Mouse (Mus musculus) hindbrain, embryonic 14.5 days (tissue): ENCODE data around the gene Cbx7. TPM values are rescaled to one million over a fixed set of nuclear protein-coding genes. Genes with fewer than 3 reads are reported as not detected.
A peak's percentile ranks its signal among the peaks of the same experiment; 100 is the strongest.

Experiments
- ATAC-seq: fragments of 200-750 bp; cut with Nextera tagmentation; 2 replicates; pipeline ENCODE4 v1.8.0; 2017; ENCODE audit warnings: moderate number of reproducible peaks, mild to moderate bottlenecking, moderate TSS enrichment, moderate library complexity; ENCODE audit not compliant: low FRiP score
- DNase-seq: peaks from one replicate; pipeline ENCODE4 v3.0.0-alpha.2; 2015; ENCODE audit warnings: low spot score
- H3K27ac ChIP-seq: fragments of 300-500 bp; sonication (generic); 2 replicates; pipeline ENCODE4 v1.5.1; 2014; ENCODE audit warnings: mild to moderate bottlenecking, moderate library complexity
- H3K27me3 ChIP-seq: fragments of 300-500 bp; sonication (generic); 2 replicates; pipeline ENCODE4 v1.6.1; 2014; ENCODE audit warnings: mild to moderate bottlenecking, low read length, mixed read lengths; ENCODE audit not compliant: control insufficient read depth, insufficient read depth
- H3K36me3 ChIP-seq: fragments of 300-500 bp; sonication (generic); replicated peaks from 2 replicates; pipeline ENCODE4 v1.6.1; 2014; ENCODE audit not compliant: control insufficient read depth, insufficient read depth
- H3K4me1 ChIP-seq: fragments of 300-500 bp; sonication (generic); replicated peaks from 2 replicates; pipeline ENCODE4 v1.6.1; 2014; ENCODE audit warnings: antibody characterized with exemption, low read length, mixed read lengths; ENCODE audit not compliant: control insufficient read depth, insufficient read depth
- H3K4me2 ChIP-seq: fragments of 300-500 bp; sonication (generic); replicated peaks from 2 replicates; pipeline ENCODE4 v1.6.1; 2014; ENCODE audit warnings: mild to moderate bottlenecking, moderate library complexity
- H3K4me3 ChIP-seq: fragments of 300-500 bp; sonication (generic); replicated peaks from 2 replicates; pipeline ENCODE4 v1.5.1; 2014; ENCODE audit warnings: mild to moderate bottlenecking, low read length
- H3K9ac ChIP-seq: fragments of 300-500 bp; sonication (generic); 2 replicates; pipeline ENCODE4 v1.6.1; 2014
- H3K9me3 ChIP-seq: fragments of 300-500 bp; sonication (generic); 2 replicates; pipeline ENCODE4 v1.6.1; 2016; ENCODE audit warnings: low read length; ENCODE audit not compliant: control insufficient read depth
- WGBS: fragments of 180-500 bp; shearing (Covaris S2); extraction: QIAGEN DNeasy Blood & Tissue Kit; methylation state at CpG from one replicate; pipeline ENCODE4 v1.1.7; 2014; 5-methylcytosine and 5-hydroxymethylcytosine counted together
- polyA plus RNA-seq: library from polyadenylated mRNA; unstranded; fragments of >200 nt; fragmentation: Nextera tagmentation; extraction: Ambion mirVana; gene quantifications from 2 replicates; pipeline ENCODE4 v1.2.1, GENCODE M21; 2014

Cbx7 gene
- polyA plus RNA-seq, 1 experiment from 2014 or later, result 4.0 TPM

DNA sequence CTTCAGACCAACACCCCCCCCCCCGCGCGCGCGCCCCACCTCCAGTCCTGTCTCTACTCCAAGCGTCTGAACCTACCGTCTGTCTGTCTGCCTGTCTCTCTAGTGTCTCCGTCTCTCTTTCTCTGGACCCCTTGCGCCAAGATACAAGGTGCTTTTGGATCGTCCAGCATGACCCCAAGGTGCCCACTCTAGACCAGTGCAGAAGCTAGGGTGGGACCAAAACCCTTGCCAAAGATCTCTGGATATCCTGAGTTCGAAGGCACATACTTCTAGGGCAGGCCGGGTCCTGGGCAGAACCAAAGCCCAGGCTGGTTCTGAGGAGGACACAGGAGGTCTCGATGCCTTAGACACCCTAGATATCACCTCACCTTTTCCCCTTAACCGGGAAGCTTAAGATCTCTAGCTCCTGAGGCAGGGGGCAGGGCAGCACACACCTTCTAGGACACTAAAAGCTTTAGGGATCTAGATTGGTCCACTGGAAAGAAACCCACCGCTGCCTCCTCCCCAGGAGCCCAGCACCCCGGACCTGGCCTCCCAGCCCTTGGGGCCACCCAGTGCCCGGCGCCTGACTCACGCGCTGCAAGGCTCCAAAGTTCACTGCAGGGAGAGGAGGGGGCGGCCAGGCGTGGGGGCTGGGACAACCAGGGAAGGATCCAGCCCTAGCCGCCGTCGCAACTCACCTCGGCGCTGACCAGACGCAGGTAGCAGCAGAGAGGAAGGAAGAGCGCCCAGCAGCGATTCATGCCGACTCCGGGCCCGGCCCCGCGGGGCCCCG, 42.5 kb upstream of the Cbx7 start:
- peak overlapping the region; percentile 77 for H3K27ac ChIP-seq
- 1% methylated on average over 32 of the region's 36 CpGs for WGBS
- H3K4me1 ChIP-seq, result peaks cover 21% of the 10 kb centered on the region
- H3K4me2 ChIP-seq, result peak overlapping the region; percentile 95
- peak overlapping the region; percentile 81 for H3K4me3 ChIP-seq
- no peak for DNase-seq
- H3K9me3 ChIP-seq, result no peaks in the 10 kb centered on the region
- peaks cover 53% of the 10 kb centered on the region for H3K27me3 ChIP-seq
- no peak for ATAC-seq
- no peaks in the 10 kb centered on the region for H3K36me3 ChIP-seq
- peak overlapping the region; percentile 87 for H3K9ac ChIP-seq

DNA sequence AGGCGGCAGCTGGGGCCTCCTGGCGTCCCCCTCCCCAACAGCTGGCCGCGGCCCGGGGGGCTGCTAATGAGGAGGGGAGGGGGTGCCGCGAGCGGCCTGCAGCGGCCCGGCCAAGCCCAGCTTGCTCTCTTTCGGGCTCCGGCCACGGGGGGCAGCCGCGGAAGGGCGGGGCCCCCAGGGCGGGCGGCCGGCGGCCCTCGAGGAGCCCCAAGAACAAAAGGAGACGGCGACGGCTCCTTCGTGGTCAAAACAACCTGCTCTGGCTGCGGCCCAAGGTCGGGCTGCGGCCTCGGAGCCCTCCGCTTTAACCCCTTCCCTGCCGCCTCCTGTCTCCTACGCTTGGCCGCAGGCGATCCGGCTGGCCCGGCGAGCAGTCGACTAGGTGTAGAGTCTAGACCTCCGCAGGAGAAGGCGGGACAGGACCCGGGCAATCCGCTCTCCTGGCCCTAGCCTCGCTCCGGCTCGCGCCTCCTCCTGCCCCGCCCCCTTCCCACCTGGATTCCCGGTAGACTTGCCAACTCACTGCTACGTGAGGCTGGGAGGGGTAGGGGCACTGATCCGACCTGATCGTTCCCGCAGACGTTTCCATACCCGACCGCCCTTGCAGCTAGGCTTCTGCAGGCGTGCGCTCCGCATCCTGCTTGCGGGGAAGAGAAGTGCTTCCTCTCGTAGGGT, 41.7 kb upstream of the Cbx7 start:
- Histone ChIP-seq H3K27ac (peak overlapping the region; percentile 77), H3K4me2 (peak overlapping the region; percentile 95), H3K4me1 (peaks cover 21% of the 10 kb centered on the region), H3K36me3 (no peaks in the 10 kb centered on the region), H3K9ac (peak overlapping the region; percentile 87), H3K9me3 (no peaks in the 10 kb centered on the region), H3K4me3 (peak overlapping the region; percentile 81), H3K27me3 (peaks cover 53% of the 10 kb centered on the region)
- ATAC-seq (peak; percentile 56), DNase-seq (peak; percentile 62)
- WGBS, result 0% methylated on average over 46 of the region's 60 CpGs

DNA sequence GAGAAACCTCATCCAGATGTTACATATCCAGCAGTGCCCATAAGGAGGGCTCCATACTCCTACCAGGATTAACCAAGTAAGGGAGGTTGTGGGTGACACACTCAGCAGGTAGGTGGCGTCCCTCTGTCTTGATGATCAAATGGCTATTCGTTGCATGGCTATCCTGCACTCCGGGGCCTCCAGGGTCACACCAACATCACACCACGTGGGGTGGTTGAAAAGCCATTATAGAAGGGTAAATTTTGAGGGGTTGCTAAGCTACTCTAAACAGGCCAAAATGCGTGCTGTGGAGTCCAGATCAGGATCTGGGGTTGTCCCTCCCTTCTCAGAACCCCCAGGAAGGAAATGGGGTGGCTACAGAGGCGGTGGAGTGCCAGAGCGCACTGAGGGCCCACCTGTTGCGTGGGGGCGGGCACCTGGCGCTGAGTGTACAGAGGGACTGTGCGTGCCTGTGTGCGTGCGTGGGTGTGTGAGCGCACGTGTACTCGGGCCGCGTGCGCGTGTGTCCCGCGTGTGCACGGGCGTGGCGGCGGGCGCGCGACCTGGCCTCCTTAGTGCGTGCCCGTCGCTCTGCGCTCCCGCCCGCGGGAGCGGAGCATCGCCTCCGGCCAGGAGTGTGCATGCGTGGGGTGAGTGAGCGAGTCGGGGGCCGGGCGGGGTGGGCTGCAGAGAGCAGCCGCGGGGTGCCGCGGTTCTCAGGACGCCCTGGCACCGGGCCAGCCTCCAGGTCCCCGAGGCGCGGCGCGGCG, 41.0 kb upstream of the Cbx7 start:
- H3K4me3 ChIP-seq, result peak overlapping the region; percentile 81
- peak overlapping the region; percentile 95 for H3K4me2 ChIP-seq
- H3K4me1 ChIP-seq, result peaks cover 21% of the 10 kb centered on the region
- peak overlapping the region; percentile 77 for H3K27ac ChIP-seq
- no peaks in the 10 kb centered on the region for H3K9me3 ChIP-seq
- peaks cover 51% of the 10 kb centered on the region for H3K27me3 ChIP-seq
- peak; percentile 75 for DNase-seq
- peak; percentile 73; the same call in 1 of the 2 replicates for ATAC-seq
- H3K9ac ChIP-seq, result peak overlapping the region; percentile 87
- H3K36me3 ChIP-seq, result no peaks in the 10 kb centered on the region
- 2% methylated on average over 48 of the region's 56 CpGs for WGBS

DNA sequence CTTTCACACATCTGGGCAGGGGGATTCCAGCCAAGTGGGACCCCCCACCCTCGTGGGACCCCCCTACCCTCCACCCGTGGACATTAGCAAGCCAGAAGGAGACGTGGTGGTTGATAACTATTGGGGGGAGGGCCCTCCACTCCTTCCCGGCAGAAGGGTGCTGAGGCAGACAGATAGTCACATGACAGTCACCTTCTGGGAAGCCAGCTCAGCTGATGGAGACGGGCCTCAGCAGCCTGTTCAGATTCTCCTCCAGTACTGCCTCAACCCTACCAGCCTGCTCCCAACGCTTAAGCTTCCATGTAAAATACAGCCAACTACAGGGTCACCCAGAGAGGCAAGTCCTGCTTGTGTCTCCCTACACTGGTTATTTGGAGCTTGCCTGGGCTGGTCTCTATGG, 40.3 kb upstream of the Cbx7 start:
- H3K4me1 ChIP-seq, result peaks cover 21% of the 10 kb centered on the region
- ATAC-seq (no peak), DNase-seq (no peak)
- WGBS, result 39% methylated on average over 6 of the region's 6 CpGs
- peak overlapping the region; percentile 95 for H3K4me2 ChIP-seq
- no peak overlapping the region for H3K27ac ChIP-seq
- no peaks in the 10 kb centered on the region for H3K9me3 ChIP-seq
- H3K27me3 ChIP-seq, result peaks cover 43% of the 10 kb centered on the region
- peak overlapping the region; percentile 81; the same call in 1 of the 2 replicates for H3K4me3 ChIP-seq
- no peaks in the 10 kb centered on the region for H3K36me3 ChIP-seq
- H3K9ac ChIP-seq, result no peak overlapping the region

DNA sequence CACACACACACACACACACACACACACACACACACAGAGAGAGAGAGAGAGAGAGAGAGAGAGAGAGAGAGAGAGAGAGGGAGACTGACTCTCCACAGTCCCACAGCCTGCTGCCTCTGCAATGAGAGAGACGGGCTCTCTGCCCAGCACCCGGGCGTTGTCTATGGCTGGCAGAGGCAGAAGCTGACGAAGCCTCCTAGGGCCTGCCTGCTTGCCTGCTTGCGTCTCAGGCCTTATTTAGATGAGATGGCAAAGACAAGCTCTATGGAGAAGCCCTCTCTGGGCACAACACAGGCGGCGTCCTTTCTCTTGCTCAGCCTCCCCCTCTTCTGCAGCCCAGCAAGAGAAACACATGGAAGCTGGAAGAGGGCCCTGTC, 39.3 kb upstream of the Cbx7 start:
- Histone ChIP-seq H3K9me3 (no peaks in the 10 kb centered on the region), H3K4me3 (no peak overlapping the region; the same call in 1 of the 2 replicates), H3K9ac (no peak overlapping the region), H3K36me3 (no peaks in the 10 kb centered on the region), H3K27me3 (peaks cover 33% of the 10 kb centered on the region), H3K4me1 (peaks cover 20% of the 10 kb centered on the region), H3K27ac (no peak overlapping the region), H3K4me2 (peak overlapping the region; percentile 22)
- WGBS, result 29% methylated on average over 7 of the region's 7 CpGs
- ATAC-seq (no peak), DNase-seq (no peak)

DNA sequence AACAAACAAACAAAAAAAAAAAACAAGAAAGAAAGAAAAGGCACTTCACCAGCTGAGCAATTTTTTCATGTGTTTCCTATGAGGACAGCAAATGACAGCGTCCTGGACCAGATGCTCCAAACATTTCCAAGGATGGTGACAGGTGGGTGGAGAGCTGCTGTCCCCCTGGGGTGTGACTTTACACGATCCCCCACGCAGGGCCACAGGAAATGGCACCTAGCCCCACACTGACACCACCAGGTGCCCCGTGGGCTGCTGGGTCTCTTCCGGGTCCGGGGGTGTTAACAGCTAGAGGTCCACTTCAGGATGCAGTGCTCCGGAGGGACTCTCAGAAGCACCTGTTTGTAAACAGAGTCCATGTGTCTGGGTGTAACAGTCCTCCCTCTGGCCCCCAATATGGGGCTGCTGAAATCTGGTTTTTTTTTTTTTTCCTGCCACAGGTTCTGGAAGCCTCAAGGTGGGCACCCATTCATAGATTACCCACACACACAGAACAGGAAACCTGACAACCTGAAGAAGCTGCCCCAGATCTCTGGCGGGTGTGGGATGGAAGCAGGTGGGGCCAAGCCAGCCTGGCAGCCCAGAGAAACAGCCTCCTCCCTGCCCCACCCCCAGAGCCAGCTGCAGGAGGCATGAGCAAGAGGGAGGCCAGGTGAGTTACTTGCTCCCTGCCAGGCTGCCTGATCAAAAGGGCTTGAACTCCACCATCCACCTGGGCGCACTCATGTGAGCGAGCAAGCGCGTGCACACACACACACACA, 38.7 kb upstream of the Cbx7 start:
- no peak overlapping the region for H3K27ac ChIP-seq
- ATAC-seq (no peak), DNase-seq (no peak)
- peaks cover 20% of the 10 kb centered on the region for H3K4me1 ChIP-seq
- H3K9me3 ChIP-seq, result no peaks in the 10 kb centered on the region
- H3K4me3 ChIP-seq, result no peak overlapping the region
- H3K36me3 ChIP-seq, result no peaks in the 10 kb centered on the region
- 68% methylated on average over 12 of the region's 12 CpGs for WGBS
- no peak overlapping the region for H3K9ac ChIP-seq
- peaks cover 27% of the 10 kb centered on the region for H3K27me3 ChIP-seq
- H3K4me2 ChIP-seq, result no peak overlapping the region

DNA sequence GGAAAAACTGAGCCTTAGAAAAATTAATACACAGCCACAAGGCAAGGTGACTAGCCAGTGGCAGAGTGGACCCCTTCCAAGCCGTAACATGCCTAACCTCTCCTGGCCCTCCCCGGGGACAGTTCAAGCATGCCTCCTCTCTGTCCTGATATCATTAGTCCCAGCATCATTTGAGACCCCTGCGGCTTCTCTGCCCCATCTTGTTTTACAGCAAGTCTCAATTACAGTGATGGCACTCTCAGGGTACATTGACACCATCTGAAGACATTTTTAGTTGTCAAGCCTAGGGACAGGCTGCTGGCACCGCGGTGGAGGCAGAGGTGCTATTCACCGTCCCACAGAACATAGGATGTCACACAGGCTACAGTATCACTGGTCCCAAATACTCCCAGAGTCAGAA, 37.5 kb upstream of the Cbx7 start:
- H3K9me3 ChIP-seq, result no peaks in the 10 kb centered on the region
- H3K9ac ChIP-seq, result no peak overlapping the region
- no peak for ATAC-seq
- H3K4me1 ChIP-seq, result peaks cover 16% of the 10 kb centered on the region
- no peak for DNase-seq
- H3K27ac ChIP-seq, result no peak overlapping the region
- H3K36me3 ChIP-seq, result no peaks in the 10 kb centered on the region
- H3K4me2 ChIP-seq, result no peak overlapping the region
- peaks cover 16% of the 10 kb centered on the region for H3K27me3 ChIP-seq
- WGBS, result 87% methylated on average over 6 of the region's 6 CpGs
- no peak overlapping the region for H3K4me3 ChIP-seq

DNA sequence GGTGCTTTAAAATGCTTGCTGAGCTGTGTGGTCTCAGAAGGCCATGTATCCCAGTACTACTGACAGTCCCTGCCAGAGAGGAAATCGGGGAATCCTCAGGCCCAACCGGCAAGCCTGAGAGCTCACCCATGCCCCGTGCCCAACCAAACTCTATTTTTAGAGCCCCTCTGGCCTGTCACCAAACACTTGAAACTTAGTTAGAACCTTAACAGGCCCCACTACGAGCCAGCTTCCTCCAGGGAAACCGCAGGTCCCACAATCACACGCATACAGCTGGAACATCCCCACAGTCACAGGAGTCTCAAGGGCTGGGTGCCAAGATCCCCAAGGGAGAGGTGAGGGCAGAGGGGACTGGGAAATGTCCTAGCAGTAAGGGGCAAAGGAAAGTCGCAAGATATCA, 35.2 kb upstream of the Cbx7 start:
- Histone ChIP-seq H3K9ac (no peak overlapping the region), H3K9me3 (no peaks in the 10 kb centered on the region), H3K4me1 (peaks cover 12% of the 10 kb centered on the region; the same call in 1 of the 2 replicates), H3K36me3 (no peaks in the 10 kb centered on the region), H3K4me2 (no peak overlapping the region), H3K27ac (no peak overlapping the region), H3K4me3 (no peak overlapping the region), H3K27me3 (0 out of 2 replicates have a peak, but pooled peaks cover 5% of the 10 kb centered on the region)
- no peak for ATAC-seq
- WGBS, result 86% methylated on average over 7 of the region's 7 CpGs
- no peak for DNase-seq
